Mouse (Mus musculus) olfactory bulb, adult 2 months (tissue): ENCODE data around the gene Magi2. TPM values are rescaled to one million over a fixed set of nuclear protein-coding genes. Genes with fewer than 3 reads are reported as not detected.

Source experiments
- H3K27ac ChIP-seq: fragments of 200-500 bp; 2 replicates; pipeline ENCODE4 v1.5.1; 2012; ENCODE audit warnings: low read depth, low read length; ENCODE audit not compliant: insufficient read depth
- H3K4me1 ChIP-seq: fragments of 200-500 bp; 2 replicates; pipeline ENCODE4 v1.6.1; 2012; ENCODE audit warnings: low read length; ENCODE audit not compliant: control insufficient read depth, insufficient read depth
- H3K4me3 ChIP-seq: fragments of 200-500 bp; 2 replicates; pipeline ENCODE4 v1.5.1; 2012; ENCODE audit warnings: mild to moderate bottlenecking, low read depth, low read length, moderate library complexity; ENCODE audit not compliant: insufficient read depth
- CTCF ChIP-seq: fragments of 200-500 bp; IDR thresholded peaks from 2 replicates; pipeline ENCODE4 v1.5.1; 2012; ENCODE audit warnings: low read depth, mild to moderate bottlenecking, low read length, moderate library complexity; ENCODE audit not compliant: insufficient read depth
- POLR2A ChIP-seq: fragments of 200-500 bp; IDR thresholded peaks from 2 replicates; pipeline ENCODE4 v1.6.1; 2012; ENCODE audit warnings: mild to moderate bottlenecking, low read depth, low read length, moderate library complexity; ENCODE audit not compliant: insufficient read depth
- WGBS: fragments of 180-500 bp; shearing (Covaris S2); methylation state at CpG from one replicate; pipeline ENCODE4 v1.1.7; 2018; 5-methylcytosine and 5-hydroxymethylcytosine counted together
- polyA plus RNA-seq: library from polyadenylated mRNA; stranded (reverse); fragments of >200 nt; gene quantifications from 2 replicates; pipeline ENCODE4 v1.2.4, GENCODE M21; 2012; ENCODE audit warnings: low replicate concordance; ENCODE audit not compliant: missing spikeins, insufficient read depth, insufficient read length

Magi2 gene
- polyA plus RNA-seq, 1 experiment, result not detected

DNA sequence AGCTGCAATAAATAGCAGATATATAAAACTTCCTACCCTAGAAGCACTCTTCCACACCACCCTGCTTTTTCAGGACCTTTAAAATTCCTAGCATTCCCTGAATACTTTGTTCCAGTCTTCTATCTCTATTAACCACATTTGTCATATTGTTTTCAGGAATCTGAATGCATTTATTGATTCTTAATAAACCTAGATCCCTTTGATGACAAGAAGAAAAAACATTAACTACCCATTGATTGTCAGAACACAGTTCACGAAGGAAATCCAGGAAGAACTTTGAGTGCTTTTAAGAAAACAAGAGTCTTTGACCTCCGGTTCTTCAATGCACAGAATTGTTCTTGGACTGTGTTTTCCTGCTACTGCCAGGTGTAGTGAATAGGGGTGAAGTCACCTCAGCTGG is 411.0 kb downstream of the Magi2 start:
- 79% methylated on average over 2 of the region's 2 CpGs for WGBS
- no peaks in the 10 kb centered on the region for H3K4me1 ChIP-seq
- H3K4me3 ChIP-seq, result no peak overlapping the region
- TF ChIP-seq POLR2A (no peak), CTCF (no peak)
- H3K27ac ChIP-seq, result no peak overlapping the region

DNA sequence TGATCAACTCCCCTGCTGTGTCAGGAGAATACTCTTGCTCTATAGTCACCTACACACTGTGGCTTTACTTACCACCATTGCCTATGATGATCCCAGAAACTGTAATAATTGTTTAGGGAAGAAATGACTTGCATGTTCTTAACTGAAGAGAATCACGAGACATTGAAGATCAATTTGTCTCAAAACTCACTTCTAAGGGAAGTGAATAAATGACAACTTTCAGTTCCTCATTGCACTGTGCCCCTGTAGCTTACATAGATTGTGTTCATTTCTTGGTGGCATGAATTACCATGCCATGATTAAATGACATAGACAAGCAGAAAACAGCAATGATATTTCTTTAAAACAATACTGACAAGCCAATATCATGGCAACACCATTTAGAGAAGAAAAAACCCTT is 429.1 kb downstream of the Magi2 start:
- no peaks in the 10 kb centered on the region for H3K4me1 ChIP-seq
- 94% methylated on average over 1 of the region's 1 CpGs for WGBS
- H3K4me3 ChIP-seq, result no peak overlapping the region
- no peak overlapping the region for H3K27ac ChIP-seq
- no peak for TF ChIP-seq POLR2A

- TF ChIP-seq POLR2A (no peak), CTCF (no peak)
- Histone ChIP-seq H3K4me3 (no peak overlapping the region), H3K27ac (no peak overlapping the region), H3K4me1 (no peaks in the 10 kb centered on the region)
- 89% methylated on average over 5 of the region's 5 CpGs for WGBS
These were observed 439.6 kb downstream of the Magi2 start for GRCm38 (mm10) chr5:19666416-19666815.

DNA sequence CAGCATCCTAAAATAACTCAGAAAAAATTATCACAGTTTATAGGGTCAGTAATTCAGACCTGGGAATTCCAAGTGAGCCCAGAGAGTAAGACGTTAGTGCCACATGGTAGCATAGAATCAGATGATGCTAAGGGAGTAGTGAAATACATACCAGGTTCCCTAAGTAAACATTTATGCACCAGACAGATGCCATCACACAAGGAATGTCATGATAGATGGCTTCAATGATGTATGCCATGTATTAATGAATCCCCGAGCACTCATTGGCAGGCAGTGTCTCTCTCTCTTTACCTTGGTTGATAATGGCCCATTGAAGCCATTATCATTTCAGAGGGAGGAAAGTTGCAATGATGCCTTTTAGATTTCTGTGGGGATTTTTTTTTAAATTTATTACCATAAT is 490.5 kb downstream of the Magi2 start:
- no peak for TF ChIP-seq CTCF
- no peak for TF ChIP-seq POLR2A
- WGBS, result 97% methylated on average over 2 of the region's 2 CpGs

DNA sequence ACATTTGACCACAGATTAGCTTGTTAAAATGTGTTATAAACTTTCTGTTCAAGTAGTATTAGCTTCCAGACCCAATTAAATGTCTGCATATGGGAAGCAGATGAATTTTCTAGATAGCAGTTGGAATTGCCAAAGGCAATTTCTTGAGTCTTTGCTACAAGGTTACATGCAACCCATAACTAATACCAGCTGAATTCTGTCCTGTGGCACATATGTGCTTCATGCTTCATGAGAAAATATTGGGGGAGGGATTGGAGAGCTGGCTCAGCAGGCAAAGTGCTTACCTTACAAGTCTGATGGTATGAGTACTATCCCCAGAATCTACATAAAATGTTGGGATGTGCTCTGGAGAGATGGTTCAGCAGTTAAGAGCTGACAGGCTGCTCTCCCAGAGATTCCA is 499.4 kb downstream of the Magi2 start:
- no peak overlapping the region for H3K27ac ChIP-seq
- H3K4me3 ChIP-seq, result no peak overlapping the region
- no peak for TF ChIP-seq POLR2A
- no peak for TF ChIP-seq CTCF
- no peaks in the 10 kb centered on the region for H3K4me1 ChIP-seq

More for the DNA sequence above, 490.5 kb downstream of the Magi2 start:
- Histone ChIP-seq H3K4me3 (no peak overlapping the region), H3K27ac (no peak overlapping the region), H3K4me1 (no peaks in the 10 kb centered on the region)

DNA sequence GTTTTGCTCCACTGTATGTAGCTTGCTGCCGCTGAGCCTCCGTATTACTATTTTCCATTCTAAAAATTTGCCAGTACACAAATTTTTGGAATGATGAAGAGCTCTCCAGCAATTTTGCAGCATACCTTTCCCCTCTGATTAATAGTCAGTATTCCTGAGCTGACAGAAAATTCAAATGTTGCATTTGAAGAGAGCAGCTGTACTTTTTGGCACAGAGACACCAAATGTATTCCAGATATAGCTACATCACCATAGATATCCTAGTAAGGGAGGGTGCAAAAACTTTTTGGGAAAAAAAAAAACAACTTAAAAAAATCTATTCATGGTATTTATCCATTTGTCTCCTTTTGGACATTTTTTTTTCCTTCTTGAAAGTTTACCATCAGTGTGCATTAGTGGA is 518.5 kb downstream of the Magi2 start:
- WGBS, result 88% methylated on average over 2 of the region's 2 CpGs
- Histone ChIP-seq H3K4me1 (no peaks in the 10 kb centered on the region; the same call in 1 of the 2 replicates), H3K27ac (no peak overlapping the region), H3K4me3 (no peak overlapping the region)
- TF ChIP-seq POLR2A, result no peak
- TF ChIP-seq CTCF, result no peak

GRCm38 (mm10) chr5:19745916-19746315 is 519.1 kb downstream of the Magi2 start:
- no peak overlapping the region for H3K4me3 ChIP-seq
- TF ChIP-seq POLR2A (no peak), CTCF (no peak)
- WGBS, result 82% methylated on average over 6 of the region's 6 CpGs
- no peak overlapping the region for H3K27ac ChIP-seq
- H3K4me1 ChIP-seq, result no peaks in the 10 kb centered on the region; the same call in 1 of the 2 replicates

DNA sequence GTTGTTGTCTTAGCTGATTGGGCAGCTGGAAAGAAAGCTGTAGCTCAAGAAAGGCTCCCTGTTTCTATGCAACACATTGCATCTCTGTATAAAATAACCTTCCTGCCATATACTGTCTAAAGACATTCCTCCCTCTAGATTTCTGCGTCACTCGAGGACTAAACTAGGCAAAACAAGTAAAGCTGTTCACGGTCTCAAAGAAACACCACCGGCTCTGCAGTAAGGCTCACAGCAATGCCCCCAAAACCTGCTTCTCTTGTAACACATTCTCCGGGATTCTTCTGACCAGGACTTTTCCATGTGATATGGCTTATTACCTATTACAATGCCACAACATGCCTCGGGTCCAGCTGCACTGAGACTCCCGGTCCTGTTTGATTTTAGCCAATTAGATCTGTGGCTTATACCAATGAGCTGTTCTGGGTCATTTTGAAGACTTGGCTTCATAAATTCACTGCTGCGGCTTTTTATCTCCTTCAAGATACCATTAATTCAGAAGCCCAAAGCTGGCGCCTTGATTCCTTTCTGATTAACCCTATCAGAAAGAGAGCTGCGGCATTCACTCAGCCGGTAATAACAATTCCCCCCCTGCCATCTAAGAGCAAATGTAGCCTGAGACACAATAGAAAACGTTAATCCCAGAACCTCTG is 520.2 kb downstream of the Magi2 start:
- WGBS, result 20% methylated on average over 12 of the region's 12 CpGs
- peak overlapping the region; percentile 24; the same call in 1 of the 2 replicates for H3K4me3 ChIP-seq
- TF ChIP-seq CTCF (no peak), POLR2A (no peak)
- no peaks in the 10 kb centered on the region; the same call in 1 of the 2 replicates for H3K4me1 ChIP-seq
- no peak overlapping the region for H3K27ac ChIP-seq

DNA sequence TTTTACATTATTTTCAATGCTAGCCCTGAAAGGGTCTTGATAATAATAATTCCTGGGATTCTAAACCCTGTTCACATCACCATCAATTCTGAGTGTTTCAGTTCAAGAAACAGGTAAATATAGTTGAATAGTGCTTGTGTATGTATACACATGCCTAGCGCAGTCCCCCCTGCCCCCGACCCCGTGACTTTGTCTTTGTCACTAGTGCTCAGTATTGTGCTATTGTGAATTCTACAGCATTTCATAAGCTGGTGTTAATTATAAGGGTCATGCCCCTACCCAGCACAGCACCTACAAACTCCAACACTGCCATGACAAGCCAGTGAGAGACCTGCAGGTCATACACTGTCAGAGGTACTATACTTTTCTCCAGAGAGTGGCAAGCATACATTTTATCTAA is 520.8 kb downstream of the Magi2 start:
- Histone ChIP-seq H3K27ac (no peak overlapping the region), H3K4me3 (no peak overlapping the region), H3K4me1 (no peaks in the 10 kb centered on the region; the same call in 1 of the 2 replicates)
- no peak for TF ChIP-seq POLR2A
- no peak for TF ChIP-seq CTCF
- 61% methylated on average over 3 of the region's 3 CpGs for WGBS

DNA sequence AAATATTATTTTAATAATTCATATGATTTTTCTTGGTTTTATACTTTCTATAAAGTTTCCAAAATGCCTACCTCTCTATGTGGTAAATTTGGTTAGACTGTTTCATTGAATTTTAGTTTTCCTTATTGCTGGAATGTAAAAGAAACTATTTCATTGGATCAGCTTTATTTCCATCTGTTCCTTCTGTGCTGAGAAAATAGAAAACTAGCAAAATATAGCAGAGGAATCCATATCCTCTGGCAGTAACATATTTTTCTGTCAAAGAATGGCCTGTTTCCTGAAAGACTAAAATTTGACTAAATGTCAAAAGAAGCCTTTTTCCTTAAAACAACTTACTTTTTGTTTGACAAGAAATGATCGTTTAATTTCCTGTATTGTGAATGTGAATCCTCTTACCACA is 552.4 kb downstream of the Magi2 start:
- 94% methylated on average over 1 of the region's 1 CpGs for WGBS
- Histone ChIP-seq H3K4me3 (no peak overlapping the region), H3K4me1 (no peaks in the 10 kb centered on the region), H3K27ac (no peak overlapping the region)
- no peak for TF ChIP-seq POLR2A
- TF ChIP-seq CTCF, result no peak
